Mouse (Mus musculus): Measurements from ENCODE around the gene Aplp1.

Aplp1 gene

GRCm38 (mm10) chr7:30450241-30450640 lies 4.9 kb upstream of the Aplp1 start:
- DNase-seq (ENCODE audit: low spot score in 2 of 2): no peak

- peak; percentile 77 to 83 for DNase-seq (ENCODE audit: low spot score in 2 of 2)
Measured at GRCm38 (mm10) chr7:30444154-30444970, 973 bp downstream of the Aplp1 start.

- DNase-seq (ENCODE audit: low spot score in 2 of 2): no peak
Measured at GRCm38 (mm10) chr7:30443696-30444095, 1.6 kb downstream of the Aplp1 start.

- peak in 1 of 2 experiments; percentile 61 for DNase-seq (ENCODE audit: low spot score in 2 of 2)
Measured at GRCm38 (mm10) chr7:30440697-30441096, 4.6 kb downstream of the Aplp1 start.

GRCm38 (mm10) chr7:30439734-30440133 lies 5.6 kb downstream of the Aplp1 start:
- DNase-seq (ENCODE audit: low spot score in 2 of 2): no peak

GRCm38 (mm10) chr7:30436879-30437278 lies 8.5 kb downstream of the Aplp1 start:
- DNase-seq (ENCODE audit: low spot score in 2 of 2): no peak

GRCm38 (mm10) chr7:30435156-30435555 lies 10.2 kb downstream of the Aplp1 start:
- DNase-seq (ENCODE audit: low spot score in 2 of 2): no peak

- DNase-seq (ENCODE audit: low spot score in 2 of 2): no peak
Measured at GRCm38 (mm10) chr7:30434701-30435100, 10.6 kb downstream of the Aplp1 start.

- DNase-seq (ENCODE audit: low spot score in 2 of 2): no peak
Measured at GRCm38 (mm10) chr7:30434238-30434637, 11.1 kb downstream of the Aplp1 start.

- peak; percentile 78 for DNase-seq (ENCODE audit: low spot score in 2 of 2)
Measured at GRCm38 (mm10) chr7:30431793-30432192, 13.5 kb downstream of the Aplp1 start.

- no peak for DNase-seq (ENCODE audit: low spot score in 2 of 2)
Measured at GRCm38 (mm10) chr7:30430191-30430590, 15.1 kb downstream of the Aplp1 start.

- DNase-seq (ENCODE audit: low spot score in 2 of 2): no peak
Measured at GRCm38 (mm10) chr7:30429327-30429726, 16.0 kb downstream of the Aplp1 start.

- DNase-seq (ENCODE audit: low spot score in 2 of 2): no peak
Measured at GRCm38 (mm10) chr7:30423071-30423641, 22.2 kb downstream of the Aplp1 start.

- DNase-seq (ENCODE audit: low spot score in 2 of 2): no peak
Measured at GRCm38 (mm10) chr7:30422560-30422959, 22.8 kb downstream of the Aplp1 start.

- DNase-seq (ENCODE audit: low spot score in 2 of 2): peak; percentile 82 to 93
Measured at GRCm38 (mm10) chr7:30421890-30422435, 23.4 kb downstream of the Aplp1 start.

GRCm38 (mm10) chr7:30421175-30421889 lies 24.0 kb downstream of the Aplp1 start, which contains the start of gene Nfkbid:
Gene Nfkbid, plus strand, starts transcription at chr7:30421732.
- no peak for DNase-seq (ENCODE audit: low spot score in 2 of 2)

- DNase-seq (ENCODE audit: low spot score in 2 of 2): no peak
Measured at GRCm38 (mm10) chr7:30420673-30421072, 24.7 kb downstream of the Aplp1 start.

- DNase-seq (ENCODE audit: low spot score in 2 of 2): no peak
Measured at GRCm38 (mm10) chr7:30419561-30420499, 25.5 kb downstream of the Aplp1 start, which contains the start of gene Hcst. Gene Hcst, minus strand, starts transcription at chr7:30419854.

- DNase-seq (ENCODE audit: low spot score in 2 of 2): no peak
Measured at GRCm38 (mm10) chr7:30417856-30418255, 27.5 kb downstream of the Aplp1 start.

GRCm38 (mm10) chr7:30413596-30413995 lies 31.7 kb downstream of the Aplp1 start, which contains the start of gene Tyrobp:
Gene Tyrobp, plus strand, starts transcription at chr7:30413760.
- no peak for DNase-seq (ENCODE audit: low spot score in 2 of 2)

GRCm38 (mm10) chr7:30412735-30413147 lies 32.6 kb downstream of the Aplp1 start:
- DNase-seq (ENCODE audit: low spot score in 2 of 2): no peak

Measured in frontal cortex, postnatal 10 days (tissue).